Mouse (Mus musculus): ENCODE measurements at regions not wholly inside any gene's neighbourhood (a gene's known extent, or its start where the extent isn't known, plus 50 kb on each side); places are given as distances from the start of the nearest gene placed in this dataset.

- TF ChIP-seq CTCF (IDR thresholded peaks at IDR 0.05 in 2 of 3, conservative IDR thresholded peaks at IDR 0.05 in 1 of 3; ENCODE audit: control insufficient read depth in 1 of 3, insufficient read depth in 1 of 3, low read depth in 2 of 3, low read length in 3 of 3, poor library complexity in 1 of 3, severe bottlenecking in 1 of 3): no peak
- no peak for TF ChIP-seq CHD1 (IDR thresholded peaks at IDR 0.05; ENCODE audit: low read depth, low read length)
Observed at GRCm38 (mm10) chr14:107901823-107902222, 1012.1 kb downstream of the Slitrk1 start.

Data from MEL (cell line).